Comparison of ENCODE assay signal across 9 mouse cellular contexts in the genomic region with DNA sequence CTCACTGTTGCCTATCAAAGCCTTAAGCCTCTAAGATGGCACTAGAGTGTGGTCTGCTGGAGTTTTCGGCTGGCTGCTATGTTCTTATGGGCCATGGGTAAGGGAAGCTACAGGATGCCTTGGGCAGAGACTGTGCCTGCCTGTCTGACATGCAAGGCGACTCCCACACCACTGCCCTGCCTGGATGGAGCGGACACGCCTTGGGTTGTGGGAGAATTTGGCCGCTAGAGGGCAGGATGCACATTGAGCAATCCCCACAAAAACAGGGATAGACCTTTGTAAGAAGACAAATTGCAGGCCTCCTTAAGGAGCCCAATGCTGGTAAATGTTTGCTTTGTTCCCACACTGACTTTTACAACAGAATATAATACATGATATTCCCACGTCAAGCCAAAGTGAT.
DNase-seq lines count a peak whose midpoint lies in the region; ATAC-seq lines count a peak whose summit lies in the region.
"Had no signal": no experiment of that assay in that cellular context is flagged by ENCODE, and none has a peak within 500 bp of the region (broad histone marks: within the 10 kb centered on the region; RNA-seq: fewer than 3 reads in every experiment).

No protein-coding gene starts in this region.

- H3K4me2 ChIP-seq in forebrain, embryonic 16.5 days (ENCODE audit: low read length): no peak overlapping the region
- no peak overlapping the region for H3K4me2 ChIP-seq in lung, embryonic 16.5 days (ENCODE audit: low read depth, low read length)
- H3K4me2 ChIP-seq: liver, embryonic 15.5 days had no signal

- H3K9me3 ChIP-seq in forebrain, embryonic 16.5 days (ENCODE audit: control insufficient read depth, low read length): no peaks in the 10 kb centered on the region
- H3K9me3 ChIP-seq in lung, embryonic 16.5 days (ENCODE audit: control insufficient read depth, low read length): no peaks in the 10 kb centered on the region
- H3K9me3 ChIP-seq: liver, embryonic 15.5 days had no signal

- no peak overlapping the region for H3K9ac ChIP-seq in forebrain, embryonic 16.5 days (replicated peaks; ENCODE audit: low read depth, low read length)
- no peak overlapping the region for H3K9ac ChIP-seq in lung, embryonic 16.5 days (ENCODE audit: low read length)
- H3K9ac ChIP-seq: liver, embryonic 15.5 days had no signal

- WGBS in forebrain, embryonic 16.5 days: 14% methylated on average over 6 of the region's 6 CpGs
- WGBS in lung, embryonic 16.5 days: 9% methylated on average over 6 of the region's 6 CpGs

- H3K4me3 ChIP-seq in forebrain, embryonic 16.5 days (replicated peaks; ENCODE audit: low read length): no peak overlapping the region
- no peak overlapping the region for H3K4me3 ChIP-seq in lung, embryonic 16.5 days (ENCODE audit: low read length)
- H3K4me3 ChIP-seq: liver, embryonic 15.5 days had no signal

- H3K36me3 ChIP-seq in forebrain, embryonic 16.5 days (ENCODE audit: control insufficient read depth, insufficient read depth): no peaks in the 10 kb centered on the region
- H3K36me3 ChIP-seq in lung, embryonic 16.5 days (ENCODE audit: control insufficient read depth, insufficient read depth, low read length): no peaks in the 10 kb centered on the region
- H3K36me3 ChIP-seq: liver, embryonic 15.5 days had no signal

- no peaks in the 10 kb centered on the region for H3K27me3 ChIP-seq in forebrain, embryonic 16.5 days (replicated peaks; ENCODE audit: control insufficient read depth, insufficient read depth, low read length)
- H3K27me3 ChIP-seq in lung, embryonic 16.5 days (ENCODE audit: control insufficient read depth, insufficient read depth, low read depth, low read length): peaks cover 5% of the 10 kb centered on the region; the same call in 1 of the 2 replicates
- H3K27me3 ChIP-seq: liver, embryonic 15.5 days had no signal

- peak; percentile 19 for DNase-seq in Muller cell, postnatal 12 days (ENCODE audit: inconsistent ontology term)
- peak; percentile 84 for DNase-seq in heart, postnatal 4 days
- DNase-seq in layer of hippocampus, adult 11-12 months (ENCODE audit: low spot score): peak; percentile 77
- peak; percentile 33 to 71 for DNase-seq in right cerebral cortex, postnatal 10 days (ENCODE audit: low spot score in 2 of 2)
- DNase-seq in urinary bladder, postnatal 14 days (ENCODE audit: low spot score): peak; percentile 79

- ATAC-seq in cerebellum, adult (ENCODE audit: insufficient number of reproducible peaks, low FRiP score, low TSS enrichment): peak; percentile 75
- ATAC-seq in forebrain, embryonic 16.5 days: peak; percentile 33; the same call in 1 of the 2 replicates
- ATAC-seq in lung, embryonic 16.5 days (ENCODE audit: low read depth): peak; percentile 59; the same call in 1 of the 2 replicates

- H3K4me1 ChIP-seq in forebrain, embryonic 16.5 days (replicated peaks; ENCODE audit: control insufficient read depth, insufficient read depth, low read length): peaks cover 4% of the 10 kb centered on the region; the same call in 1 of the 2 replicates
- no peaks in the 10 kb centered on the region for H3K4me1 ChIP-seq in lung, embryonic 16.5 days (replicated peaks; ENCODE audit: control insufficient read depth, insufficient read depth, low read length)
- H3K4me1 ChIP-seq: liver, embryonic 15.5 days had no signal

- no peak overlapping the region for H3K27ac ChIP-seq in forebrain, embryonic 16.5 days (ENCODE audit: low read length)
- H3K27ac ChIP-seq in lung, embryonic 16.5 days (ENCODE audit: low read length): no peak overlapping the region
- H3K27ac ChIP-seq: liver, embryonic 15.5 days had no signal

Comparison
In these comparisons a context has a peak if more than half of its experiments do, and no peak if none do; other contexts are left out.
1. DNase-seq: peak in every context shown above with its lines; median percentile 84 in heart, postnatal 4 days; 79 in urinary bladder, postnatal 14 days; 77 in layer of hippocampus, adult 11-12 months; 52 in right cerebral cortex, postnatal 10 days; 19 in Muller cell, postnatal 12 days.